Mouse (Mus musculus) adrenal gland, postnatal 4 days (tissue): Measurements from ENCODE around the gene Bhmt. TPM values are rescaled to one million over a fixed set of nuclear protein-coding genes. Genes with fewer than 3 reads are reported as not detected.

Experiments used
- DNase-seq, 2 experiments: peaks; one replicate each; pipeline ENCODE4 v3.0.0; 2021 to 2022; ENCODE audit warnings: low spot score in 2 of 2, mixed read lengths in 2 of 2
- long read RNA-seq, 2 experiments: library from polyadenylated mRNA; stranded (forward); transcript quantifications; one replicate each; pipeline ENCODE4 v2.0.0; 2021
- total RNA-seq, 2 experiments: library from RNA; stranded (reverse); gene quantifications; 2 replicates each; pipeline ENCODE4 v1.2.3; 2021

Gene Bhmt
- 10 to 100 TPM in 1 of 2 experiments, 1 to 10 TPM in 1; 4.3 to 96.0 TPM for total RNA-seq
- long read RNA-seq, experiment 1, transcript Bhmt-201 (8 exons, 2,490 nt) = major isoform, 163 of 174 reads
- long read RNA-seq, experiment 1, partial matches to known transcripts = 8 of 174 reads
- long read RNA-seq, experiment 1, other reads (novel, unspliced or antisense) = 3 of 174 reads
- long read RNA-seq, experiment 2, transcript Bhmt-201 (8 exons, 2,490 nt) = major isoform, 5 of 6 reads
- long read RNA-seq, experiment 2, partial matches to known transcripts = 1 of 6 reads
- long read RNA-seq, experiment 2, other reads (novel, unspliced or antisense) = 0 of 6 reads

GRCm38 (mm10) chr13:93637282-93638245 lies at the start of gene Bhmt:
Gene Bhmt, minus strand, starts transcription at chr13:93637961.
- DNase-seq = no peak

- no peak for DNase-seq
Observed at GRCm38 (mm10) chr13:93687321-93687720, 49.6 kb upstream of the Bhmt start.

- no peak for DNase-seq
Observed at GRCm38 (mm10) chr13:93685226-93685625, 47.5 kb upstream of the Bhmt start.

GRCm38 (mm10) chr13:93683336-93683735 lies 45.6 kb upstream of the Bhmt start:
- DNase-seq = no peak

- DNase-seq = no peak
Observed at GRCm38 (mm10) chr13:93676864-93677263, 39.1 kb upstream of the Bhmt start.

- DNase-seq = no peak
Observed at GRCm38 (mm10) chr13:93674131-93674561, 36.4 kb upstream of the Bhmt start, which contains the start of the genes Bhmt2 and Dmgdh. Gene Bhmt2, minus strand, starts transcription at chr13:93674302. Gene Dmgdh, plus strand, starts transcription at chr13:93674433.

- no peak for DNase-seq
Observed at GRCm38 (mm10) chr13:93673296-93673695, 35.5 kb upstream of the Bhmt start.

- DNase-seq = no peak
Observed at GRCm38 (mm10) chr13:93672371-93672770, 34.6 kb upstream of the Bhmt start.

- DNase-seq = no peak
Observed at GRCm38 (mm10) chr13:93667586-93667985, 29.8 kb upstream of the Bhmt start.

- DNase-seq = no peak
Observed at GRCm38 (mm10) chr13:93657941-93658340, 20.2 kb upstream of the Bhmt start.

- DNase-seq = no peak
Observed at GRCm38 (mm10) chr13:93653382-93653781, 15.6 kb upstream of the Bhmt start.

- DNase-seq = no peak
Observed at GRCm38 (mm10) chr13:93648387-93649130, 10.8 kb upstream of the Bhmt start.

- no peak for DNase-seq
Observed at GRCm38 (mm10) chr13:93639636-93640035, 1.9 kb upstream of the Bhmt start.

GRCm38 (mm10) chr13:93636561-93636960 lies 1.2 kb downstream of the Bhmt start:
- no peak for DNase-seq

- no peak for DNase-seq
Observed at GRCm38 (mm10) chr13:93632927-93633326, 4.8 kb downstream of the Bhmt start.

- no peak for DNase-seq
Observed at GRCm38 (mm10) chr13:93630941-93631705, 6.6 kb downstream of the Bhmt start.

GRCm38 (mm10) chr13:93628861-93629260 lies 8.9 kb downstream of the Bhmt start:
- DNase-seq = no peak

GRCm38 (mm10) chr13:93614361-93614948 lies 23.3 kb downstream of the Bhmt start:
- DNase-seq = no peak

- no peak for DNase-seq
Observed at GRCm38 (mm10) chr13:93613771-93614170, 24.0 kb downstream of the Bhmt start.
